Mouse (Mus musculus) midbrain, embryonic 12.5 days (tissue): ENCODE results near the gene Cfap99. TPM values are rescaled to one million over a fixed set of nuclear protein-coding genes. Genes with fewer than 3 reads are reported as not detected.

Source experiments
- ATAC-seq: fragments of 200-750 bp; cut with Nextera tagmentation; 2 replicates; pipeline ENCODE4 v1.8.0; 2017; ENCODE audit warnings: low read depth, moderate TSS enrichment, moderate library complexity; ENCODE audit not compliant: low FRiP score
- H3K27ac ChIP-seq: fragments of 300-500 bp; sonication (generic); replicated peaks from 2 replicates; pipeline ENCODE4 v1.5.1; 2016; ENCODE audit warnings: mild to moderate bottlenecking
- H3K27me3 ChIP-seq: fragments of 300-500 bp; sonication (generic); 2 replicates; pipeline ENCODE4 v1.6.1; 2016; ENCODE audit warnings: mild to moderate bottlenecking
- H3K36me3 ChIP-seq: fragments of 300-500 bp; sonication (generic); 2 replicates; pipeline ENCODE4 v1.6.1; 2016
- H3K4me1 ChIP-seq: fragments of 300-500 bp; sonication (generic); 2 replicates; pipeline ENCODE4 v1.6.1; 2016
- H3K4me2 ChIP-seq: fragments of 300-500 bp; sonication (generic); replicated peaks from 2 replicates; pipeline ENCODE4 v1.6.1; 2016; ENCODE audit warnings: mild to moderate bottlenecking, moderate library complexity
- H3K4me3 ChIP-seq: fragments of 300-500 bp; sonication (generic); 2 replicates; pipeline ENCODE4 v1.5.1; 2016; ENCODE audit warnings: mild to moderate bottlenecking
- H3K9ac ChIP-seq: fragments of 300-500 bp; sonication (generic); replicated peaks from 2 replicates; pipeline ENCODE4 v1.6.1; 2016; ENCODE audit warnings: mild to moderate bottlenecking, moderate library complexity
- H3K9me3 ChIP-seq: fragments of 300-500 bp; sonication (generic); 2 replicates; pipeline ENCODE4 v1.6.1; 2016; ENCODE audit warnings: mild to moderate bottlenecking
- WGBS: fragments of 180-500 bp; shearing (Covaris S2); methylation state at CpG from one replicate; pipeline ENCODE4 v1.1.7; 2016; 5-methylcytosine and 5-hydroxymethylcytosine counted together
- polyA plus RNA-seq: library from polyadenylated mRNA; unstranded; fragments of >200 nt; fragmentation: Nextera tagmentation; extraction: Ambion mirVana; gene quantifications from 2 replicates; pipeline ENCODE4 v1.2.1, GENCODE M21; 2016

The Cfap99 gene
- polyA plus RNA-seq, 1 experiment from 2014 or later = not detected

DNA sequence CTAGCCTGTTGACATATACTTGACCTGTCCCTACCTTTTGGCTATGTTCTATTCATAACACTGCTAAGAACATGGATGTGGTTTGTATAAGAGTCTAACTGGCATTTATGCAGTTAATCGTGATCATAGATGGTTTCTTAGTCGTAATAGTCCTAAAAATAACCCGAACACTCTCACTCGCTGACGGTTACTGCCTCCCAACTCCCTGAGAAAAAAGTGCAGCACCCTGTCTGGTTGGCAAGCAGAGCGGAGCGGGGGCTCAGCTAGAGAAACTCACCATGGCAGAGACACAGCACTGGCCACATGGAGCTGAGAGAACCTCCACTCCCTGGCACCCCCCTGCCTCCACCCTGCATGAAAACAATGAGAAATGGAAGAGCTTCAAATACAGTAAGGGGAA lies 7.4 kb upstream of the Cfap99 start:
- H3K4me2 ChIP-seq = no peak overlapping the region
- H3K27me3 ChIP-seq = peaks cover 25% of the 10 kb centered on the region
- H3K27ac ChIP-seq = no peak overlapping the region
- WGBS = 87% methylated on average over 7 of the region's 7 CpGs
- no peak overlapping the region for H3K9ac ChIP-seq
- no peaks in the 10 kb centered on the region for H3K9me3 ChIP-seq
- H3K4me3 ChIP-seq = no peak overlapping the region
- no peaks in the 10 kb centered on the region for H3K36me3 ChIP-seq
- H3K4me1 ChIP-seq = 0 out of 2 replicates have a peak, but pooled peaks cover 4% of the 10 kb centered on the region
- no peak for ATAC-seq

DNA sequence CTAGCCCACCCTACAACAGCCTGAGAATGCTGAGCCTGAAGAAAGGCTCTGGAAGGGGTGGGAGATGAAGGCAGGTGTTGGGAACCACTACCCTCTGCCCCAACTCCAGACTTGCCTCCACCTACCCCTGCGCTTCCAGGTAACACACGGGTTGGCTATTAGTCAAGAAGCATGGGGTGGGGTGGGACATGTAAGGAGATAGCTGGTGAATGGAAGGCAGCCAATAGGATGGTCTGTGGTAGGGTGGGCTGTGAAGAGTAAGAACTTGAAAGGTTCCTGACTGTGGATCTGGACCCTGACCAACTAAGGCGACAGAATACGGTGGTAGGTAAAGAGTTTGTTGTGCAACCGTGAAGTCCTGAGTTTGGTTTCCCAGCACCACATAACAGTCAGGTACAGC lies 5.0 kb upstream of the Cfap99 start:
- peaks cover 49% of the 10 kb centered on the region for H3K27me3 ChIP-seq
- no peak for ATAC-seq
- no peaks in the 10 kb centered on the region for H3K36me3 ChIP-seq
- peaks cover 21% of the 10 kb centered on the region for H3K4me1 ChIP-seq
- H3K9ac ChIP-seq = no peak overlapping the region
- H3K4me2 ChIP-seq = no peak overlapping the region
- H3K27ac ChIP-seq = no peak overlapping the region
- no peaks in the 10 kb centered on the region for H3K9me3 ChIP-seq
- WGBS = 86% methylated on average over 5 of the region's 5 CpGs
- no peak overlapping the region for H3K4me3 ChIP-seq

DNA sequence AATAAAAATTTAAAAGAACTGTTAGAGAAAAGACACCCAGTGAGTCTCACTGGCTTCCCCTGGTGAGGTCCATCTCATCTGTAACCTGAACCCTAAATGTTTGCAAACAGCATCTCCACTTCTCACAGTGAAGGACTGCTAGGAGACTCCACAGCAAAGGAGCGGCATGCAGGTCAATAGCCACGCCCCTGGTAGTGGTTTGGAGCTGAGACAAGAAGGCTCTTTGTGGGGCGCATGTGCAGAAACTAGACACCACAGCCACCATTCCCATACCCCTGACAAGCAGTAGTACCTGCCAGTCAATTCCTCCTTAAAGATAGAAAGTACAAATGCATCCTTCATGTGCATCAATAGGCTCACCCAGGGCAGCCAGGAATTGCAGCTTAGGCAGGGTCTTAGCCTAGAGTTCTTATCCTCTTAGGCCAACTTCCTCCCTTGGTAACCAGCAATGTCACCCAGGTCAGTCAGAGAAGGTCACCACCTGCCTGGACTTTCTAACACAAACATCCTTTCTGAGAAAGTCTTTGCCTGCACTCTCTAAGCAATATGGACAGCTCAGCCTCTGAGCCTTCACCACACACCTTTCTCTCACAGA lies 4.1 kb upstream of the Cfap99 start:
- 61% methylated on average over 3 of the region's 3 CpGs for WGBS
- Histone ChIP-seq H3K36me3 (no peaks in the 10 kb centered on the region), H3K4me2 (no peak overlapping the region), H3K9ac (no peak overlapping the region), H3K27ac (no peak overlapping the region), H3K9me3 (no peaks in the 10 kb centered on the region), H3K4me1 (peaks cover 27% of the 10 kb centered on the region), H3K27me3 (peaks cover 58% of the 10 kb centered on the region), H3K4me3 (no peak overlapping the region)
- no peak for ATAC-seq

DNA sequence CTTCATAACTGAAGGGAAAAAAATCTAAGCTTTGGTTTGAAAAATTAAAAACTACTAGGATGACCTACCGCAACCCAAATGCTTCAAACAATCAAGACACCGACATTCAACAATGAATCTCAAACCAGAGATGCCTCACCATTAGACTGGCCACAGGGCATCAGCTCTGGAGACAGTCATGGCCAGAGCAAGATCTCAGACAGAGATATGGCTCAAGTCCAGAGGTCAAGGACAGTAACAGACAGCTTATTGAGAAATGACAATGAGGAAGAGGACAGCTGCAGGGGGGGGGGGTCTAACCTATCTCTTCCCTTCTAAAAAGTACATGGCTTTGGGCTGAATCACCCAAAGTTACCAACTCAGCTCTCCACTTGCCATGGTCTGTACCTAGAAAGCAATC lies 3.1 kb upstream of the Cfap99 start:
- no peak for ATAC-seq
- 93% methylated on average over 2 of the region's 2 CpGs for WGBS
- no peak overlapping the region for H3K27ac ChIP-seq
- H3K36me3 ChIP-seq = no peaks in the 10 kb centered on the region
- H3K9ac ChIP-seq = no peak overlapping the region
- H3K4me3 ChIP-seq = no peak overlapping the region
- peaks cover 27% of the 10 kb centered on the region for H3K4me1 ChIP-seq
- no peak overlapping the region for H3K4me2 ChIP-seq
- no peaks in the 10 kb centered on the region for H3K9me3 ChIP-seq
- peaks cover 63% of the 10 kb centered on the region for H3K27me3 ChIP-seq

DNA sequence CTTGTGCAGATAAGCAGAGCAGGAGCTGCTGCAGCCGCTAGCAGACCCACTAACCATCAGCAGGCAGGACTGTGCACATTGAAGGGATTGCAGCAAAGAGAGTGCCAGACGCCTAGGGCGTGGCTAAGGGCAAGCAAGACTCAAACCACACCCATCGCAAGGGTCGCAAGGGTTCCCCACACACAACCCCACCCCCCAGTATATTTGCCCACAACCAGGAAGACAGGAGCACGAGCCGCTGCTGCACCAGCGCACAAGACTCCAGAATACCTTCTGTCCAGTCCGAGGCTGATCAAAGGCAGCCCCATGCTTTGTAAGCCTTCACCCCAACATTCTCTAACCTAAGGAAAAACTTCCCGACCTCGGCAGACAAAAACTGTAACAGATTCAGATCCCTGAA lies 1.9 kb upstream of the Cfap99 start:
- Histone ChIP-seq H3K36me3 (no peaks in the 10 kb centered on the region), H3K27ac (no peak overlapping the region), H3K4me1 (peaks cover 27% of the 10 kb centered on the region), H3K9me3 (no peaks in the 10 kb centered on the region), H3K4me2 (peak overlapping the region; percentile 90), H3K9ac (0 out of 2 replicates have a peak overlapping the region, but pooled peaks have one; percentile 12), H3K4me3 (peak overlapping the region; percentile 69), H3K27me3 (peaks cover 67% of the 10 kb centered on the region)
- 2% methylated on average over 11 of the region's 11 CpGs for WGBS
- no peak for ATAC-seq

DNA sequence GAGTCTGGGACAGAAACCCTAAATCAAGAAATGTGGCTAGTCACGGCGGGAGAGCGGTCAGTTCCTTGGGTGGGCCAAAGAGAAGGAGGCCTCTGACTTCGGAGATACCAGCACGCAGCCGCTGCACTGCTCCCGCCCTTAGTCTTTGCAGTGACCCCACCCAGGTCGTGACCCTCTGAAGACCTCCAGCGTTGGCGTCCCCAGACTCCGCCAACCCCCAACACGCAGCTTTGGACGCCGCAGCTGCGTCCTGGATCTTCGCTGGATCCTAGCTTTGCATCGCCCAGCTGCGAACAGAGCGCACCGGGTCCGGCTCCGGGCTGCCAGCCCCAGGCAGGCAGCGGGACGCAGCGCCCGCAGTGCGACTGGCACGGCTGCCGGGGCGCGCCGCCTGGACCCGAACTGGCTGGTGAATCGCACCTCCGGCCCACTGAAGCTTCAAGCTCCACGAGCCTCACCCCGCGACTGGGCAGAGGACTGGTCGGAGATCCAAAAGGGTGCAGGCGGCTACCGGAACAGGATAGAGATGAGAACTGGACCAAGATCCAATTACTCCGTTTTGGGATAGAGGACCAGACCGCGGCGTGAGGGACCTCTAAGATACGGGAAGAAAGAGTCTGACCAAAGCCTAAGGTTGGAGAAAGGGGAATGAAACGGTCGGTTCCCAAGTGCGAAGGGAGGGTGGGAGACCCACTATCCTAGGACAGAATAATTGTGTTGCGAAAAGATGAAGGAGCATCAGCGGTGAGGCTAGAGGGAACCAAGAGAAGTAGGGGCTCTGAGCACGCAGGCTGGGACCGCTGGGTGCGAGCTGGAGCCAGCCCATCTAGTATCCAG lies 1.2 kb upstream of the Cfap99 start:
- Histone ChIP-seq H3K4me1 (peaks cover 27% of the 10 kb centered on the region), H3K4me3 (peak overlapping the region; percentile 69), H3K9ac (peak overlapping the region; percentile 60), H3K27ac (no peak overlapping the region), H3K9me3 (no peaks in the 10 kb centered on the region), H3K27me3 (peaks cover 67% of the 10 kb centered on the region), H3K4me2 (peak overlapping the region; percentile 90), H3K36me3 (no peaks in the 10 kb centered on the region)
- no peak for ATAC-seq
- under 1% methylated on average over 54 of the region's 54 CpGs for WGBS

DNA sequence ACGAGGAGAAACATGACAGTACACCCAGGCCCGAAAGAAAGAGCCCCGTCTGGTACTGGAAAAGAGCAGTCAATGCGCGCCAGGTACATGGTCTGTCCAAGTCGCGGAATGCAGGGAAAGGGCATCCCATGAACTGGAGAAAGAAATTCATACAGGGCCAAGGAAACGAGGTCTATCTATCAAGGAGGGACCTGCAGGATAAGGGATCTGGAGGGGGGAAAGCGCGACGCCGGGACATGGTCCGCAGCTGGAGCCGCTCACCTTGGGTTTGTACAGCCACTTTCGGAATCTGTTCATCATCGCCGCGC lies 608 bp upstream of the Cfap99 start:
- Histone ChIP-seq H3K4me1 (peaks cover 27% of the 10 kb centered on the region), H3K9ac (peak overlapping the region; percentile 60), H3K4me3 (peak overlapping the region; percentile 69), H3K27ac (no peak overlapping the region), H3K4me2 (peak overlapping the region; percentile 90), H3K9me3 (no peaks in the 10 kb centered on the region), H3K36me3 (no peaks in the 10 kb centered on the region), H3K27me3 (peaks cover 67% of the 10 kb centered on the region)
- 0 out of 2 replicates have a peak, but pooled peaks have one; percentile 6 for ATAC-seq
- WGBS = under 1% methylated on average over 18 of the region's 18 CpGs

DNA sequence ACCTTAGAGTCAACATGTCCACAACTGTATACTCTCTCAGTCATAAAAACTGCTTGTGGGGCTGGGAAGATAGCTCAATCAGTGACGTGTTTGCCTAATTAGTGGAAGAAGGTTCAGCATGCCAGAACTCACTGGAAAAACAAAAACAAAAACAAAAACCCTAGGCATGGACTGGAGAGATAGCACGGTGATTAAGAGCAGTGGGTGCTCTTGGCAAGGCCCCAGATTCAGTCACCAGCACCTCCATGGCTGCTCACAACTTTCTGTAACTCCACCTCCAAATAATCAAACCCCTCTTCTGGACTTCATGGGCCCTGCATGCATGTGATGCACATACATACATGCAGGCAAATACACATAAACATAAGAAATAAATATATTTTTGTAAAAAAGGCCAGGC lies 886 bp downstream of the Cfap99 start:
- H3K27me3 ChIP-seq = peaks cover 54% of the 10 kb centered on the region

DNA sequence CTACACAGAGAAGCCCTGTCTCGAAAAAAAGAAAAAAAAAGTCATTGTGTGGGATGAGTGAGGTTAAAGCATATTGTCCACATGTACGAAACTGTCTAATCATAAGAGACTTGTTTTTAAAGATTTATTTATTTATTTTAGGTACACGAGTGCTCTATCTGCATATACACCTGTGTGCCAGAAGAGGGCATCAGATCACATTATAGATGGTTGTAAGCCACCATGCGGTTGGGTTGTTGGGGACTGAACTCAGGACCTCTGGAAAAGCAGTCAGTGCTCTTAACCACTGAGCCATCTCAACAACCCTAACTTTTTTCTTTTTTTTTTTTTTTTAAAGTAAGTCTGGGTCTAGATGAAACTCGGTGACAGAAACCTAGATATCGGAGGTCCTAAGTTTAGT lies 5.0 kb downstream of the Cfap99 start:
- no peak for ATAC-seq
- H3K4me1 ChIP-seq = peaks cover 5% of the 10 kb centered on the region; the same call in 1 of the 2 replicates
- 83% methylated on average over 6 of the region's 6 CpGs for WGBS
- H3K27me3 ChIP-seq = peaks cover 18% of the 10 kb centered on the region
- H3K9ac ChIP-seq = no peak overlapping the region
- H3K4me2 ChIP-seq = no peak overlapping the region
- H3K27ac ChIP-seq = no peak overlapping the region
- no peaks in the 10 kb centered on the region for H3K36me3 ChIP-seq
- no peaks in the 10 kb centered on the region for H3K9me3 ChIP-seq
- no peak overlapping the region for H3K4me3 ChIP-seq

More for the DNA sequence above, 886 bp downstream of the Cfap99 start:
- H3K36me3 ChIP-seq = no peaks in the 10 kb centered on the region
- H3K9ac ChIP-seq = no peak overlapping the region
- H3K9me3 ChIP-seq = no peaks in the 10 kb centered on the region
- peak overlapping the region; percentile 90; the same call in 1 of the 2 replicates for H3K4me2 ChIP-seq
- H3K4me1 ChIP-seq = peaks cover 23% of the 10 kb centered on the region
- no peak overlapping the region for H3K4me3 ChIP-seq
- WGBS = 59% methylated on average over 2 of the region's 2 CpGs
- no peak overlapping the region for H3K27ac ChIP-seq
- ATAC-seq = no peak

DNA sequence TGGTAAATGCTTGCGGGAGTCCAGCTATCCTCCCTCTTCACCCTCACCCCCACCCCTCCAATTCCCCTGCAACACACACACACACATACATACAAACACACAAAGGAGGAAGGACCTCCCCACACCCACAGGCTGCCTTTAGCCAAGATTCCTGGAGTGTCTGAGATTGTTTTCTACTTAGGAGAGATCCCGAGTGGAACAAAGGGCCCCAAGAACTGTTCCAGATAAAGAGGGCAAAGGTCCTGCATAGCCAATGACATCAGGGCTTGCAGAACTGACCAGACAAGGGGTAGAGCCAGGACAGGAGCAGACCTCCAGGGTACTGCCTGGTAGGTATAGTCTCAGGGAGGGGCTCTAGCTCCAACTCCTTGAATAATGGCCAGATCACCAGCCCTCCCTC lies 6.3 kb downstream of the Cfap99 start:
- ATAC-seq = no peak
- Histone ChIP-seq H3K9ac (no peak overlapping the region), H3K4me3 (no peak overlapping the region), H3K36me3 (no peaks in the 10 kb centered on the region), H3K9me3 (no peaks in the 10 kb centered on the region), H3K4me1 (no peaks in the 10 kb centered on the region), H3K4me2 (no peak overlapping the region), H3K27me3 (peaks cover 5% of the 10 kb centered on the region), H3K27ac (no peak overlapping the region)
- WGBS = 27% methylated on average over 2 of the region's 2 CpGs

DNA sequence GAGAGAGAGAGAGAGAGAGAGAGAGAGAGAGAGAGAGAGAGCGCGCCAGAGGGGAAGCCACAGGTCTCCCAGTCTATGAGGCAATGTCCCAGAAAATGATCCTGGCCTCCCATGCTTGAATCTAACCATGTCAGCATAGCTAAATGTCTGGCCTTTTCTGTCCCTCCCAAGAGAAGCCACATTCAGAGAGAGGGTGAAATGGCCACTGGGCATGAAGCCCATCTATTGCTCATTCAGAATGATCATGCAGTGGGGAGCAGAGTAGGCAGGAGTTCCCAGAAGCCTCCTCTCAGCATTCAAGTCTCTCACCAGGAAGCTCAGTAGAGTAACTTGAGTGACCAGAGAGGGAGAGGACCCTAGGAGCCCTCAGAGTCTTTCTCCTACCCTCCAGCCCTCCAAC lies 6.7 kb downstream of the Cfap99 start:
- H3K27me3 ChIP-seq = peaks cover 4% of the 10 kb centered on the region; the same call in 1 of the 2 replicates
- no peak overlapping the region for H3K9ac ChIP-seq
- no peaks in the 10 kb centered on the region for H3K9me3 ChIP-seq
- H3K36me3 ChIP-seq = no peaks in the 10 kb centered on the region
- no peak for ATAC-seq
- no peak overlapping the region for H3K4me3 ChIP-seq
- WGBS = no CpG with 5 or more reads among the region's 2 CpGs
- no peaks in the 10 kb centered on the region for H3K4me1 ChIP-seq
- H3K4me2 ChIP-seq = no peak overlapping the region
- no peak overlapping the region for H3K27ac ChIP-seq

DNA sequence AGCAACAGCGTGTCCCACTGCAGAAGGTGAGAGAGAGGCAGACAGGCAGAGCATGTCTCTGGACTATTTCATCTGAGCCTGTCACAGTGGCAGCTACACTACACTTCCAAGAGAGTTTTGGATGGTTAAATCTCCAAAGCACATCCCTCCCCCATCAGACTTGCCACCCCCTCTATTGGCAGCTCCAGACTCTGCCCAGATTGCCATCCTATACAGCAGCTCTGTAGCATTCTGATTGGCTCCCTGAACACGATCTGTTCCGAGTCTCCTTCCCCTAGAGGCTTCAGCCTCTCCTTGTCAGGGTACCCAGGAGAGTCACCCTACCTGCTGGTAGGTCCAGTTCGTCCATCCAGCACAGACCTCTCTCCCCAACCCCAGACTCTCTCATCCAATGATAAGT lies 9.7 kb downstream of the Cfap99 start:
- H3K4me3 ChIP-seq = no peak overlapping the region
- H3K36me3 ChIP-seq = no peaks in the 10 kb centered on the region
- H3K4me1 ChIP-seq = no peaks in the 10 kb centered on the region
- no peak overlapping the region for H3K4me2 ChIP-seq
- H3K9me3 ChIP-seq = no peaks in the 10 kb centered on the region
- WGBS = 70% methylated on average over 4 of the region's 4 CpGs
- H3K9ac ChIP-seq = no peak overlapping the region
- H3K27me3 ChIP-seq = no peaks in the 10 kb centered on the region
- no peak for ATAC-seq
- H3K27ac ChIP-seq = no peak overlapping the region
